Mouse (Mus musculus) T-helper 17 cell (primary cell): Measurements from ENCODE around the gene Cluh.

Source experiments
- in situ Hi-C, 2 experiments: fragments of 300-600 bp; cut with MboI, MseI; formaldehyde crosslinking; loops; 1 replicate in 1 of 2; 2 replicates in 1 of 2; pipeline ENCODE4 v1.15.1; 2025; ENCODE audit warnings: high pct_unique_total_duplicates in 2 of 2

Gene Cluh

GRCm38 (mm10) chr11:74647966-74648365 is 1.3 kb upstream of the Cluh start:
- in situ Hi-C loops = no loop called here

- in situ Hi-C loops = no loop called here
Measured at GRCm38 (mm10) chr11:74648676-74649075, 619 bp upstream of the Cluh start.

- in situ Hi-C loops = no loop called here
Measured at GRCm38 (mm10) chr11:74649647-74650551, 604 bp downstream of the Cluh start.

GRCm38 (mm10) chr11:74650576-74651100 is 1.3 kb downstream of the Cluh start:
- in situ Hi-C loops = no loop called here

- in situ Hi-C loops = no loop called here
Measured at GRCm38 (mm10) chr11:74652791-74653191, 3.5 kb downstream of the Cluh start.

GRCm38 (mm10) chr11:74653385-74653784 is 4.1 kb downstream of the Cluh start:
- in situ Hi-C loops = no loop called here

- in situ Hi-C loops = no loop called here
Measured at GRCm38 (mm10) chr11:74655941-74656340, 6.6 kb downstream of the Cluh start.

- in situ Hi-C loops = no loop called here
Measured at GRCm38 (mm10) chr11:74660336-74660735, 11.0 kb downstream of the Cluh start.

- in situ Hi-C loops = no loop called here
Measured at GRCm38 (mm10) chr11:74661641-74662040, 12.3 kb downstream of the Cluh start.

- in situ Hi-C loops = no loop called here
Measured at GRCm38 (mm10) chr11:74662221-74662620, 12.9 kb downstream of the Cluh start.

GRCm38 (mm10) chr11:74664279-74664678 is 15.0 kb downstream of the Cluh start:
- in situ Hi-C loops = no loop called here

GRCm38 (mm10) chr11:74664906-74665305 is 15.6 kb downstream of the Cluh start:
- in situ Hi-C loops = no loop called here

- in situ Hi-C loops = no loop called here
Measured at GRCm38 (mm10) chr11:74665631-74666283, 16.5 kb downstream of the Cluh start.

GRCm38 (mm10) chr11:74666284-74666652 is 17.0 kb downstream of the Cluh start:
- in situ Hi-C loops = no loop called here

GRCm38 (mm10) chr11:74666776-74667581 is 17.7 kb downstream of the Cluh start:
- in situ Hi-C loops = no loop called here

GRCm38 (mm10) chr11:74667582-74668010 is 18.3 kb downstream of the Cluh start:
- in situ Hi-C loops = no loop called here

- in situ Hi-C loops = no loop called here
Measured at GRCm38 (mm10) chr11:74668466-74668865, 19.2 kb downstream of the Cluh start.

- in situ Hi-C loops = no loop called here
Measured at GRCm38 (mm10) chr11:74668971-74669370, 19.7 kb downstream of the Cluh start.

GRCm38 (mm10) chr11:74670151-74670550 is 20.9 kb downstream of the Cluh start:
- in situ Hi-C loops = no loop called here

- in situ Hi-C loops = no loop called here
Measured at GRCm38 (mm10) chr11:74671013-74671412, 21.7 kb downstream of the Cluh start.

- in situ Hi-C loops = no loop called here
Measured at GRCm38 (mm10) chr11:74671839-74672238, 22.5 kb downstream of the Cluh start.
